Mouse (Mus musculus) midbrain, embryonic 15.5 days (tissue): ENCODE results near the gene Fam131b. TPM values are rescaled to one million over a fixed set of nuclear protein-coding genes. Genes with fewer than 3 reads are reported as not detected.
A peak's percentile ranks its signal among the peaks of the same experiment; 100 is the strongest.

Experiments used
- ATAC-seq: fragments of 200-750 bp; cut with Nextera tagmentation; replicated peaks from 2 replicates; pipeline ENCODE4 v1.8.0; 2017; ENCODE audit warnings: moderate TSS enrichment
- H3K27ac ChIP-seq: fragments of 300-500 bp; sonication (generic); 2 replicates; pipeline ENCODE4 v1.5.1; 2015; ENCODE audit warnings: mild to moderate bottlenecking, inconsistent platforms
- H3K27me3 ChIP-seq: fragments of 300-500 bp; sonication (generic); replicated peaks from 2 replicates; pipeline ENCODE4 v1.6.1; 2015; ENCODE audit warnings: inconsistent platforms
- H3K36me3 ChIP-seq: fragments of 300-500 bp; sonication (generic); replicated peaks from 2 replicates; pipeline ENCODE4 v1.6.1; 2015; ENCODE audit warnings: inconsistent platforms
- H3K4me1 ChIP-seq: fragments of 300-500 bp; sonication (generic); 2 replicates; pipeline ENCODE4 v1.6.1; 2015; ENCODE audit warnings: inconsistent platforms
- H3K4me2 ChIP-seq: fragments of 300-500 bp; sonication (generic); 2 replicates; pipeline ENCODE4 v1.6.1; 2015; ENCODE audit warnings: inconsistent platforms, mild to moderate bottlenecking, moderate library complexity
- H3K4me3 ChIP-seq: fragments of 300-500 bp; sonication (generic); 2 replicates; pipeline ENCODE4 v1.5.1; 2015; ENCODE audit warnings: mild to moderate bottlenecking, inconsistent platforms
- H3K9ac ChIP-seq: fragments of 300-500 bp; sonication (generic); 2 replicates; pipeline ENCODE4 v1.6.1; 2015; ENCODE audit warnings: mild to moderate bottlenecking, inconsistent platforms
- H3K9me3 ChIP-seq: fragments of 300-500 bp; sonication (generic); 2 replicates; pipeline ENCODE4 v1.6.1; 2016; ENCODE audit warnings: inconsistent platforms
- WGBS: fragments of 180-500 bp; shearing (Covaris S2); methylation state at CpG from one replicate; pipeline ENCODE4 v1.1.7; 2015; ENCODE audit warnings: mixed read lengths; 5-methylcytosine and 5-hydroxymethylcytosine counted together
- polyA plus RNA-seq: library from polyadenylated mRNA; unstranded; fragments of >200 nt; fragmentation: Nextera tagmentation; extraction: Ambion mirVana; gene quantifications from 2 replicates; pipeline ENCODE4 v1.2.1, GENCODE M21; 2015

Gene Fam131b
- polyA plus RNA-seq, 1 experiment from 2014 or later = 8.0 TPM

DNA sequence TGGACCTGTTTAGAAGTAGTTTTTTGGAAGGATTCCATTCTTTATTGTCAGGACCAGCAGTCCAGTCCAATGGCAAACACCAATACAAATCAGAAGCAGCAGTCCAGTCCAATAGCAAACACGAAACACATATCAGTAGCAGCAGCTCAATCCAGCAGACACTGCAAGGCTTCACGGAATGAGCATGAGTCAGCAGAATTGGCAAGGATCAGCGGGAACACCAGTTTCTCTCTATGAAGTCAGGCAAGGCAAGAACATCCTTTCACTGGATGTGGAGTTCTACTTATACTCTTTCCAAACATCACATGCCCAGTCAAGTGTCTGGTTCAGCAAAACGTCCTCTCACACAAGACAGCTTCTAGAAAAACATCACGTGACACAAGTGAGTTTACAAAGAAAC lies 15.5 kb upstream of the Fam131b start:
- Histone ChIP-seq H3K4me3 (no peak overlapping the region), H3K27me3 (no peaks in the 10 kb centered on the region), H3K9me3 (no peaks in the 10 kb centered on the region), H3K36me3 (no peaks in the 10 kb centered on the region), H3K4me1 (no peaks in the 10 kb centered on the region), H3K27ac (no peak overlapping the region), H3K9ac (no peak overlapping the region), H3K4me2 (no peak overlapping the region)
- no peak for ATAC-seq
- WGBS = 81% methylated on average over 5 of the region's 5 CpGs

DNA sequence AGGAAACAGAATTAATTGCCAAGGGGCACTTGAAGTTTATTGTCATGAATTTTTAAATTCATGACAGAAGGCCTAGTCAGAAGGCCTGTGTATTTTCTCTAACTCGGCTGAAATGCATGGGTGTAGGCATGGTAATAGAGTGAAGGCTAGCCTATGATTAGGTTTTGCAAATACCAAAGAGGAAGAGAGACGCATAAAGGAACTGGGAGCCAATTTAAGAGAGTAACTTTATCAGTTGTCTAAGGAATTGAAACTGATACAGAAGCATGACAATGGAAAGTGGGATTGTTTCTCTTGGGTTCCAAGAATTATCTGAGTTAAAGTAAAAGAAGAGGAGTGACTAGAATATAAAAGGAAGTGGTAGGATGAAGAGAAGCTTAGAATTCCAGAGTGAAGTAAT lies 14.7 kb upstream of the Fam131b start:
- no peaks in the 10 kb centered on the region for H3K9me3 ChIP-seq
- H3K4me1 ChIP-seq = no peaks in the 10 kb centered on the region
- H3K27ac ChIP-seq = no peak overlapping the region
- no peak overlapping the region for H3K4me2 ChIP-seq
- H3K27me3 ChIP-seq = no peaks in the 10 kb centered on the region
- 87% methylated on average over 2 of the region's 2 CpGs for WGBS
- no peak for ATAC-seq
- no peak overlapping the region for H3K4me3 ChIP-seq
- H3K9ac ChIP-seq = no peak overlapping the region
- H3K36me3 ChIP-seq = no peaks in the 10 kb centered on the region

DNA sequence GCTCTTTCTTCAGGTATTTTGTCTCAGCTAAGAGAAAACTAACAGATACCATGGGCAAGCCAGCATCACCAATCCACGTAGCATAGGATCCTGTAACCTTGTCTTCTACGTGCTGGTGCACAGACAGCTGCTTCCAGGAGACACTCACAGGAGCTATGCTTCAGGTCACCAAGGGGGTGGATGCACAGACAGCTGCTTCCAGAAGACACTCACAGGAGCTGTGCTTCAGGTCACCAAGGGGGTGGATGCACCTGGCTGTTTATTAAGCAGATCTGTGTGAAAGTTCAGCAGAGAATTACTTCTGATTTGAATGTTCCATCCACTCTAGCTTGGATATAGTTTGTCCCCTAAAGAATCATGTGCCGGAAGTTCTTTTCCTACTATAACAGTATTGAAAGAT lies 6.5 kb upstream of the Fam131b start:
- Histone ChIP-seq H3K36me3 (no peaks in the 10 kb centered on the region), H3K4me1 (peaks cover under 1% of the 10 kb centered on the region; the same call in 1 of the 2 replicates), H3K27me3 (no peaks in the 10 kb centered on the region), H3K4me3 (no peak overlapping the region), H3K9ac (no peak overlapping the region), H3K4me2 (no peak overlapping the region), H3K27ac (no peak overlapping the region), H3K9me3 (no peaks in the 10 kb centered on the region)
- ATAC-seq = no peak
- 92% methylated on average over 3 of the region's 3 CpGs for WGBS

DNA sequence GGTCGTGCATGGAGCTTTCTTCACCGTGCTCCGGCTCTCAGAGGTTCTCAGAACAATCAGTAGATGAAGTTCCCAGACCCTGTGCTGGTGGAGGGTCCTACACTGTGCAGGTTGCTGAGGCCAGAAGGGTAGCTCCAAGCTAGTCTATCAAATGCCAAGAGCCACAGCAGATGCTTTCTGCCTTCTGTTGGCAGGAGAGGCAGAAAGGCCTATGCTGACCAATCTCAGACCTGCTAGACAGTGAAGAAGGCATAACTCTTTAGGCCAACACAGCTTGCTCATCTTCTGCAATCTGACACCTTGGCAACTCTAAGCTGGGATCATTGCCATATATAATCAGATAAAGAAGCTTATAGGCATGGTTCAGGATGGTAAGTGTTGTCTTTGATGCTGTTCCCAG lies 5.8 kb upstream of the Fam131b start:
- 71% methylated on average over 3 of the region's 3 CpGs for WGBS
- ATAC-seq = no peak

DNA sequence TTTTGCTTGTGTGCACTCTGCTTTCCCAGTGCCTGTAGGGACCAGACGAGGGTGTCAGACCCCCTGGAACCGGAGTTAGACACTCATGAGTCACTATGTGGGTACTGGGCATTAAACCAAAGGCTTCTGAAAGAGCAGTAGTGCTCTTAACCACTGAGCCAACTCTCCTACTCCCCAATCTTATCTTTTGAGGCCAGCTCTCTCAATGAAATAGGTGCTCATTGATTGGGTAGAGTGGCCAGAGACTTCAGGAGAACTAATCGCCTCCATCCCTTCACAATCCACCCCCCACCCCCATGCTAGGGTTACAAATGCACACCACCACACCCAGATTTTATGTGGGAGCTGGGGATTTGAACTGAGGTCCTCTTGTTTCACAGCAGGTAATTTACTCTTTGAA lies 4.3 kb upstream of the Fam131b start:
- Histone ChIP-seq H3K27me3 (no peaks in the 10 kb centered on the region), H3K36me3 (no peaks in the 10 kb centered on the region), H3K4me1 (peaks cover 12% of the 10 kb centered on the region), H3K27ac (no peak overlapping the region), H3K9ac (no peak overlapping the region), H3K4me3 (no peak overlapping the region), H3K4me2 (no peak overlapping the region), H3K9me3 (no peaks in the 10 kb centered on the region)
- WGBS = 82% methylated on average over 3 of the region's 3 CpGs
- no peak for ATAC-seq

More for the DNA sequence above, 5.8 kb upstream of the Fam131b start:
- peaks cover 7% of the 10 kb centered on the region for H3K4me1 ChIP-seq
- H3K4me2 ChIP-seq = no peak overlapping the region
- no peaks in the 10 kb centered on the region for H3K36me3 ChIP-seq
- no peak overlapping the region for H3K4me3 ChIP-seq
- H3K9me3 ChIP-seq = no peaks in the 10 kb centered on the region
- H3K27ac ChIP-seq = no peak overlapping the region
- H3K9ac ChIP-seq = no peak overlapping the region
- H3K27me3 ChIP-seq = no peaks in the 10 kb centered on the region

DNA sequence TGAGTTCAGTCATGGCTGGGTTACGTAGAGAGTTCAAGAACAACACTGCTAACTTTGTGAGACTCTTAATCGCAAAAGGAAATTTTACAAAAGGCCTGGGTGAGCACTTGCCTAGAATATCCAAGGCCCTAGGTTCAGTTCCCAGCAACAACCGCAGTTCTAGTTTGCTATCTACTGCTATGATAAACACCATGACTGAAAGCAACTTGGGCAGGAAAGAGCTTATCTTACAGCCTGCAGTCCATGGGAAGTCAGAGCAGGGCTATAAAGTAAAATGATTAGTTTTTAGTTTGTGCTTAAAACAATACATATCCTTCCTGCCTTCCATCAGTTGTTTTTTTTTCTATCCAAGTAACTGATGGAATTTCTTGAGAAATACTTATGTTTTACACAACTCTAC lies 2.1 kb upstream of the Fam131b start:
- H3K9me3 ChIP-seq = no peaks in the 10 kb centered on the region
- ATAC-seq = no peak
- 91% methylated on average over 3 of the region's 3 CpGs for WGBS

DNA sequence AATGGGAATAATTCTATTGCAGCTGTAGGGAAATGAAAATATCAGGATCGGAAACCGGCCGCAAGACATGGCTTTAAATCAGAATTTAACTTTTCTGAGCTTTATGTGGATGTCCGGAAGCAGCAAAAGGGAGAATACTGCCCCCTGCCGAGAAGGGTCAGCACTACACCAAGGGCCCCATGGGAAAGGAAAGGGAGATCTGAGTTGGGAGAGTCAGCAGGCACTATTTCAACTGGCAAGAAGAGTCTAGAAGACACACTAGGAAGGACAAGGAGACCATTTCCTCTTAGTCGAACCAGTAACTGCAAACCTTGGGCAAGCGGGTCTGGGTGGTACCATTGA lies 796 bp upstream of the Fam131b start:
- Histone ChIP-seq H3K36me3 (0 out of 2 replicates have a peak, but pooled peaks cover 4% of the 10 kb centered on the region), H3K9ac (peak overlapping the region; percentile 91), H3K9me3 (no peaks in the 10 kb centered on the region), H3K27ac (peak overlapping the region; percentile 94), H3K4me2 (peak overlapping the region; percentile 92), H3K27me3 (no peaks in the 10 kb centered on the region), H3K4me3 (peak overlapping the region; percentile 90), H3K4me1 (peaks cover 33% of the 10 kb centered on the region)
- 2% methylated on average over 7 of the region's 7 CpGs for WGBS
- peak; percentile 21 for ATAC-seq

More for the DNA sequence above, 2.1 kb upstream of the Fam131b start:
- H3K4me1 ChIP-seq = peaks cover 32% of the 10 kb centered on the region
- no peaks in the 10 kb centered on the region for H3K36me3 ChIP-seq
- H3K27ac ChIP-seq = no peak overlapping the region
- H3K27me3 ChIP-seq = no peaks in the 10 kb centered on the region
- H3K4me3 ChIP-seq = no peak overlapping the region
- no peak overlapping the region for H3K9ac ChIP-seq
- H3K4me2 ChIP-seq = no peak overlapping the region

DNA sequence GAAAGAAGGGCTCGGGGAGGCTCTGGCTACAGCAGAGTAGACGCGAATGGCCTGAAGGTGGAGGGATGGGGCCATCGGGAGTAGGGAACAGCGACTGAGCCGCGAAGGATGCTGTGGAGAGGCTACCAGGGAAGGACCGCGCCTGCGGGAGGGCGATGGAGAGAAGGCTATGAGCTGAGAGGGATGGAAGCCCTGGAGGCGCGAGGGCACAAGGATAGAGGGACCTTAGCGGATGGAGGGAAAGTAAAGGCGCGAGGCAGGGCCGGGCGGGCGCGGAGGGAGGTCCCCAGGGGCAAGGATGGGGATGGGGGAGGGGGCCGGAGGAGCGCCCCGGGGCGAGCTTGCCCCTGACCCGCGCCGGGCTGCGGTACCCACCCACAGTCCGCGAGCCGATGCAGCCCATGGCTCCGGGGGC lies 369 bp downstream of the Fam131b start:
- H3K27me3 ChIP-seq = no peaks in the 10 kb centered on the region
- H3K9ac ChIP-seq = peak overlapping the region; percentile 91
- peak overlapping the region; percentile 94 for H3K27ac ChIP-seq
- ATAC-seq = peak; percentile 82
- H3K4me2 ChIP-seq = peak overlapping the region; percentile 92
- H3K4me3 ChIP-seq = peak overlapping the region; percentile 90
- WGBS = 0% methylated on average over 21 of the region's 32 CpGs
- H3K9me3 ChIP-seq = no peaks in the 10 kb centered on the region
- H3K4me1 ChIP-seq = peaks cover 33% of the 10 kb centered on the region
- H3K36me3 ChIP-seq = 0 out of 2 replicates have a peak, but pooled peaks cover 4% of the 10 kb centered on the region

DNA sequence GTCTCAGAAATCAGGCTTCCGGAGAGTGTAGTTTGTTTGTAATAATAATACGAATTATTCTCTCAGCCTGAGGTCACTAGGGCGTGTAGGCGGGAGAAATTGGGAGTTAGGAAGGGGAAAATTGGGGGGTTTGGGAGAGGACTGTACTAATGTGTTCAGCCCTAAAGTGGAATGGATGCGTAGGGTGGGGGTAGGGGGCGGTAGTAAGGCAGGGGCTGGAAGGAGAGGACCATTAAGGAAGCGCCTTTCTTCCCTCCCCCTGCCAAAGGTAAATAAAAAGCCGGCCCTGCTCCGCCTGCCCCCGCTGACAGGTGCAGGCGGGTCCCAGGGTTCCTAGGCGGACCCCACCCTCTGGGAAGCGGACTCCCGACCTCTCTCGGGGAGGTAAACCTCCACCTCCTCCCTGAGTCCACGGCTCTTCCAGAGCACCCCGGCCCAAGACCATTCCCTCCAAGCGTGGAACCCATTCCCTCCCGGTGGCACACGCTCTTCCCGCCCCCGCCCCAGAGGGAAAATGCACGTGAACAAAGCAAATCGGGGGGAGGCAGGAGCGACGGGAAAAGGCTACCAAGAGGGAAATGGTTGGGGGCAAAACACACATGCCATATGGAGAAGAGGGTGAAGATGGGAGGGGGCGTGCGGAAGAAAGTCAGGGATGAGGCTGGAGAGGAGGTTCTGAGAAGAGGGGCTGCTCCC lies 924 bp downstream of the Fam131b start:
- peaks cover 5% of the 10 kb centered on the region; the same call in 1 of the 2 replicates for H3K36me3 ChIP-seq
- peak overlapping the region; percentile 90 for H3K4me3 ChIP-seq
- peak overlapping the region; percentile 92 for H3K4me2 ChIP-seq
- H3K27ac ChIP-seq = peak overlapping the region; percentile 94
- ATAC-seq = peak; percentile 55
- no peaks in the 10 kb centered on the region for H3K27me3 ChIP-seq
- 2% methylated on average over 28 of the region's 28 CpGs for WGBS
- H3K9ac ChIP-seq = peak overlapping the region; percentile 91
- H3K9me3 ChIP-seq = no peaks in the 10 kb centered on the region
- H3K4me1 ChIP-seq = peaks cover 33% of the 10 kb centered on the region

DNA sequence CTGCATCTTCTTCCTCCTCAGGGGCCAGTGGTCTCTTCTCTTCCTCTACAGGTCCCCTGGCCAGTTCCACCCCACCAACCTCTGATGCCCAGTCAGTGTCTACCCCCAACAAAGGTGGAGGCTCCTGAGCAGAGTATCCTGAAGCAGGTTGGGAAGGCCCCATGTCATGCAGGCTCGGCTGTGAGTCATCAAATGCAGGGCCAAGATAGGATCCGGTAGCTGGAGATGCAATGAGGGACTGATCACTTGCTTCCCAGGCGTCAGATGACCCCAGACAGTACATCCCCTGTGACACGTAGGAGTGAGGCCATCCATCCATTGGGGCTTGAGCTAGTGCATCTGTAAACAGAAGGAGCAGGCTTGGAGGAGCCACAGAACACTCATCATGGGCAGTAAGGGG lies 6.2 kb downstream of the Fam131b start:
- WGBS = 91% methylated on average over 4 of the region's 4 CpGs
- Histone ChIP-seq H3K27ac (no peak overlapping the region), H3K4me1 (peaks cover 19% of the 10 kb centered on the region), H3K27me3 (no peaks in the 10 kb centered on the region), H3K9ac (no peak overlapping the region), H3K4me3 (no peak overlapping the region), H3K4me2 (no peak overlapping the region), H3K36me3 (peaks cover 27% of the 10 kb centered on the region), H3K9me3 (no peaks in the 10 kb centered on the region)
- no peak for ATAC-seq

DNA sequence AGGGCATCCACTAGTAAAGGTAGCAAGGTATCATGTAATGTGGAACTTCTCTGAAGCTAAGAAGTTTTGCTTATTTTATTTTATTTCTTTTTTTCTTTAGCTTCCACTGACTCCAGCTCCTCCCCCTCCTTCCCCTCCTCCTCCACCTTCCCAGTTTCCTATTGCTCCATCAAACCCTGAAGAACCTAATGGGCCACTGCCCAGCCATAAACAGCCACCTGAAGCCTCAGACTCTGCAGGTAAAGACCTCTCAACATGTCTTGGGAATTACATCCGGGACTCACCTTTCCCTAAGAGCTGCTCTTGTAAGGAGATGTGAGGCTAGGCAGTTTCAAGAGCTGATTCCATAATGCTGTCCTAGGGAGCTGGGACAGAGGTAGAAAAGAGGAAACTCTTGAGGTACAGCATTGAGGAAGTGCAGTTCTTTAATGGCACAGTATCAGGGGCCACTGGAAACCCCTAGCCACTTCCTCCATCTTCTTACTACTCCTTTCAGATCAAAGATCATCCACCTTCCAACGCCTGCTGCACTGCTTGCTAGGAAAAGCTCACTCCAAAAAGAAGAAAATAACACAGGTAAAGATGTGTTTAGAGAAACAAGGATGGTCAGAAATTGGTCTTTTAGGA lies 13.9 kb downstream of the Fam131b start:
- ATAC-seq = no peak
- H3K9ac ChIP-seq = no peak overlapping the region
- 91% methylated on average over 2 of the region's 2 CpGs for WGBS
- no peak overlapping the region for H3K4me3 ChIP-seq
- no peaks in the 10 kb centered on the region for H3K4me1 ChIP-seq
- no peaks in the 10 kb centered on the region for H3K9me3 ChIP-seq
- no peaks in the 10 kb centered on the region for H3K27me3 ChIP-seq
- no peak overlapping the region for H3K27ac ChIP-seq
- peaks cover 18% of the 10 kb centered on the region; the same call in 1 of the 2 replicates for H3K36me3 ChIP-seq
- H3K4me2 ChIP-seq = no peak overlapping the region

DNA sequence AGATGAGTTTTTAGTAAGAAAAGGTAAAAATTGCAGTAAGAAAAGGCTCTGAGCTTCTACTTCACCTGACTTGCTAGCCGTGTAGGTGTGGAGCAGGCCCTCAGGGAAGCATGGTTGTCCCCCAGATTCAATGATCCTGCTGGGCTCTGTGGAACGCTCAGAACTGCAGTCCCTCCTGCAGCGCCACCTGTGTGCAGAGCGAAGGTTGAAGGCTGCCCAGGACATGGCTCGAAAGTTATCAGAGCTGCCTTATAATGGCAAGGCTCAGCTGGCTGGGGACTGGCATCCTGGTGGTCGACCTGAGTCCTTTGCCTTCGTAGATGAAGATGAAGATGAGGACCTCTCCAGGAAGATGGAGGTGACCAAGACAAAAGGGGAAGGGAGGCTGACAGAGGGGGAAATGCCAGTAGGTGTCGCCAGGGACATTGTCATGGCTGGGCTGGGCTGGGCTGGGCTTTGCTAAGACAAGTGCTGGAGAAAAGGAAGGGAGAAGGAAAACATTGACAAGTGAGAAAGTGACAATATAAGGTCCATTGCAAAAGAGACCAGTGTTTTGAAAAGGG lies 14.5 kb downstream of the Fam131b start:
- WGBS = 50% methylated on average over 8 of the region's 8 CpGs
- H3K36me3 ChIP-seq = peaks cover 18% of the 10 kb centered on the region; the same call in 1 of the 2 replicates
- ATAC-seq = no peak

More for the DNA sequence above, 14.5 kb downstream of the Fam131b start:
- H3K9me3 ChIP-seq = no peaks in the 10 kb centered on the region
- no peak overlapping the region for H3K4me2 ChIP-seq
- no peaks in the 10 kb centered on the region for H3K4me1 ChIP-seq
- H3K27me3 ChIP-seq = no peaks in the 10 kb centered on the region
- no peak overlapping the region for H3K27ac ChIP-seq
- H3K9ac ChIP-seq = no peak overlapping the region
- H3K4me3 ChIP-seq = no peak overlapping the region
